Mouse (Mus musculus) testis, adult 2 months (tissue): ENCODE measurements around the gene Bicd1. TPM values are rescaled to one million over a fixed set of nuclear protein-coding genes. Genes with fewer than 3 reads are reported as not detected.

Experiments used
- H3K27ac ChIP-seq: fragments of 200-500 bp; 2 replicates; pipeline ENCODE4 v1.5.1; 2012; ENCODE audit warnings: low read depth, low read length; ENCODE audit not compliant: control insufficient read depth, insufficient read depth
- H3K27me3 ChIP-seq: fragments of 200-500 bp; 2 replicates; pipeline ENCODE4 v1.6.1; 2012; ENCODE audit warnings: mild to moderate bottlenecking, low read length, moderate library complexity; ENCODE audit not compliant: control insufficient read depth, insufficient read depth
- H3K36me3 ChIP-seq: fragments of 200-500 bp; 2 replicates; pipeline ENCODE4 v1.6.1; 2012; ENCODE audit warnings: mild to moderate bottlenecking, low read length; ENCODE audit not compliant: control insufficient read depth, insufficient read depth
- H3K4me1 ChIP-seq: fragments of 200-500 bp; 2 replicates; pipeline ENCODE4 v1.6.1; 2012; ENCODE audit warnings: low read length; ENCODE audit not compliant: control insufficient read depth, insufficient read depth
- H3K4me3 ChIP-seq: fragments of 200-500 bp; 2 replicates; pipeline ENCODE4 v1.5.1; 2012; ENCODE audit warnings: low read depth, mild to moderate bottlenecking, low read length, moderate library complexity, mixed read lengths; ENCODE audit not compliant: control insufficient read depth
- CTCF ChIP-seq: fragments of 200-500 bp; IDR thresholded peaks from 2 replicates; pipeline ENCODE4 v1.5.1; 2012; ENCODE audit warnings: low read depth, mild to moderate bottlenecking, inconsistent platforms, low read length, moderate library complexity; ENCODE audit not compliant: control insufficient read depth, insufficient read depth, insufficient replicate concordance
- POLR2A ChIP-seq: fragments of 200-500 bp; IDR thresholded peaks from 2 replicates; pipeline ENCODE4 v1.6.1; 2012; ENCODE audit warnings: low read depth, mild to moderate bottlenecking, inconsistent platforms, low read length, moderate library complexity; ENCODE audit not compliant: control insufficient read depth
- polyA plus RNA-seq: library from polyadenylated mRNA; depleted of rRNA; stranded (reverse); fragments of >200 nt; gene quantifications from 2 replicates; pipeline ENCODE4 v1.2.3, GENCODE M21; 2012

Bicd1 gene
- polyA plus RNA-seq, 1 experiment, result 1.3 TPM

DNA sequence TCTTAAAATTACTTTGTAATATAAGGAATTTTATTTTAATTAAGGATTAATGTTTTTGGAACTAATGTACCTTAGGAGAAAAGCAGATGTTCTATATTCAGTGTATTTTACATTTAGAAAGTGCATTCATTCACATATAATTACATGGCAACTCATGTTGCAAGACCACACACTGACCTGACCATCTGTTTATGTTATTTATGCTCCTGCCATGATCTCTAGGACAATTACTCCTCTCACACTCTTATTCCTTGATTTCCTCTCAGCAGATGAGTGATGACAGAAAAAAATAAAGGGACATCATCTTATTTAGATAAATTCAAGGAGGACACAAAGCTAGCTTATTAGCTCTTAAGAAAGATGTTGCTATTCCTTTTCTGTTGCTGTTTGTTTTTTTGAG is 9.3 kb upstream of the Bicd1 start:
- no peak overlapping the region for H3K4me3 ChIP-seq
- no peak overlapping the region for H3K27ac ChIP-seq

DNA sequence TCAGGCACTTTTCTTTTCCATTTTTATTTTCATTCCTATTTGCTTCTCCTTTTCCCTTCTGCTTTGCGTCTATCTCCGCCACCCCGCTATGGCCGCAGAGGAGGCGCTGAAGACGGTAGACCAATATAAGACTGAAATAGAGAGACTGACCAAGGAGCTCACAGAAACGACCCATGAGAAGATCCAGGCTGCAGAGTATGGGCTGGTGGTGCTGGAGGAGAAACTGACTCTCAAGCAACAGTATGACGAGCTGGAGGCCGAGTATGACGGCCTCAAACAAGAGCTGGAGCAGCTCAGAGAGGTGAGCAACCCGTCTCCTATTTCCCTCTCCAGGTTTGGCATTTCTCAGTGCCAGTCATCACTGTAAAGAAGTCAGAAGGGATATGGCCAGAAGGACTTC is 655 bp downstream of the Bicd1 start:
- peak overlapping the region; percentile 86 for H3K4me3 ChIP-seq
- H3K36me3 ChIP-seq, result no peaks in the 10 kb centered on the region
- no peak for TF ChIP-seq POLR2A
- TF ChIP-seq CTCF, result no peak
- H3K27ac ChIP-seq, result no peak overlapping the region
- H3K4me1 ChIP-seq, result peaks cover 5% of the 10 kb centered on the region
- no peaks in the 10 kb centered on the region for H3K27me3 ChIP-seq

More for the DNA sequence above, 9.3 kb upstream of the Bicd1 start:
- Histone ChIP-seq H3K36me3 (no peaks in the 10 kb centered on the region), H3K4me1 (no peaks in the 10 kb centered on the region), H3K27me3 (no peaks in the 10 kb centered on the region)
- no peak for TF ChIP-seq POLR2A
- no peak for TF ChIP-seq CTCF

DNA sequence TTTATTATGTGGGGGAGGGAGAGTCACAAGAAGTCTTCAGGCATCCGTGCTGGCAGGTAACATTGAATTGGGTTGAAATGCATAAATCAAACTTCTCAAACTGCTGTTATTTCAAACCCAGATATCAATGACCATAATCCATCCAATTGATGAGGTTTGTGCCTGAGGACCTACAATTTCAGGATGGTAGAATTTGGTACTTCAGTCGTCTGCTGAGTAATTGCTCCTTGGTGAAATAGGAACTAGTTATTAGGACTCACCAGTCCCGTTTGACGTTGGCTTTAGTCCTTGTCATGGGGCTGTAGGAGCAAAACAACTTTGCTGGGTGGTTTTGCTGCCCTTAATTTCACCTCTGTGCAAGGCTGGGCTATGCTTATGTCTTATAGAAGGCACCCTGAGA is 1.2 kb downstream of the Bicd1 start:
- H3K36me3 ChIP-seq, result no peaks in the 10 kb centered on the region
- H3K4me1 ChIP-seq, result peaks cover 5% of the 10 kb centered on the region
- H3K27me3 ChIP-seq, result no peaks in the 10 kb centered on the region
- no peak for TF ChIP-seq POLR2A
- no peak for TF ChIP-seq CTCF
- no peak overlapping the region for H3K4me3 ChIP-seq
- H3K27ac ChIP-seq, result no peak overlapping the region

DNA sequence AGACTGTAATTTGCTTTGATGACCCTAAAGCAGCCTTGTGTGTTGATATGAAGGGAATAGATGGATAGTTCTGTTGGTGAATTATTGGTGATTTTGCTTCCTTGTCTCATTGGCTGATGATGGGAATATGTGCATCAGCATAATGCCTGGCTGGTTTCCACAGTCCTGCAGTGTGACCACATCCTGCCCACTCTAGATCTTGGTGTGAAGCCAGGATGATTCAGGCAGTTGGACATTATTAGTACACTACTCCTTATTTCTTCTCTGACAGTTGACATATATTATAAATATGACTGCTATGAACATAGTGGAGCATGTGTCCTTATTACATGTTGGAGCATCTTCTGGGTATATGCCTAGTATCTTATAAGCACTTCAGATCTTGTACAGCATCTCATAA is 4.6 kb downstream of the Bicd1 start:
- H3K4me1 ChIP-seq, result peaks cover 5% of the 10 kb centered on the region
- H3K4me3 ChIP-seq, result no peak overlapping the region
- H3K27me3 ChIP-seq, result no peaks in the 10 kb centered on the region
- no peaks in the 10 kb centered on the region for H3K36me3 ChIP-seq
- no peak overlapping the region for H3K27ac ChIP-seq
- TF ChIP-seq POLR2A (no peak), CTCF (no peak)

DNA sequence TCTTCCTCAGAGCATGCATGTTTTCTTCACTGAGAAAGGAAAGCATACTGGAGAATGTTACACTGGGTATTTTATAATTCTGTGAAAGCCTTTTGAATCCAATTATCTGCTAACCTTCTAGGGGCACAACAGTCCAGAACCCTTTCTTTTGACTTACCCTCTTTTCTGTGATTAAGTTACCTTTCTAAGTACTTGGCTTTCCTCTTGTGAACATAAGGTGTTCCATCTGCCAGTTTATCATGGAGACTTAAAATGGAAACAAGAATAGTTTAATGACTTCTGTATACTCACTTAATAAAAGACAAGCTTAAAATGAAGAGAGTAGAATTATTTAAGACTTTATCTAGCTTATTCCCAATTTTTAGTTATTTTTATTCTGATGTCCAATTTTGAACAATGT is 16.1 kb downstream of the Bicd1 start:
- H3K36me3 ChIP-seq, result no peaks in the 10 kb centered on the region
- no peak for TF ChIP-seq POLR2A
- no peak for TF ChIP-seq CTCF

DNA sequence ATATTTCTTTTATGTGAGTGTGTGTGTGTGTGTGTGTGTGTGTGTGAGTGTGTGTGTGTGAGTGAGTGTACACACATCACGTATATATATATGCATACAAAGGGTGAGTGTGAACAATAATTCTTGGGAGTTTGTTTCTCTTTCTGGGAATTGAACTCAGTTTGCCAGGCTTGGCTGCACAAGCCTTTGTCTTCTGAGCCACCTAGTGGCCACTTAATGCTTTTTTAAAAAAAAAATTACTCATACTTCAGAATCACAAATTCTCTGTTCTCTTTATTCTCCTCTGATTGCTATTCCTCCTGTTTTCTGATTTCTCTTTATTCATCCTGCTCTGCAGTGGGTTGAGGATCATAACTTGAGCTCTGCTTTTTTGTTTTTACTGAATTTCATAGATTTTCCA is 30.5 kb downstream of the Bicd1 start:
- H3K27me3 ChIP-seq, result no peaks in the 10 kb centered on the region
- H3K36me3 ChIP-seq, result no peaks in the 10 kb centered on the region
- no peak for TF ChIP-seq CTCF
- no peak for TF ChIP-seq POLR2A

More for the DNA sequence above, 16.1 kb downstream of the Bicd1 start:
- H3K27me3 ChIP-seq, result no peaks in the 10 kb centered on the region
- H3K4me3 ChIP-seq, result no peak overlapping the region
- no peak overlapping the region for H3K27ac ChIP-seq
- H3K4me1 ChIP-seq, result no peaks in the 10 kb centered on the region

DNA sequence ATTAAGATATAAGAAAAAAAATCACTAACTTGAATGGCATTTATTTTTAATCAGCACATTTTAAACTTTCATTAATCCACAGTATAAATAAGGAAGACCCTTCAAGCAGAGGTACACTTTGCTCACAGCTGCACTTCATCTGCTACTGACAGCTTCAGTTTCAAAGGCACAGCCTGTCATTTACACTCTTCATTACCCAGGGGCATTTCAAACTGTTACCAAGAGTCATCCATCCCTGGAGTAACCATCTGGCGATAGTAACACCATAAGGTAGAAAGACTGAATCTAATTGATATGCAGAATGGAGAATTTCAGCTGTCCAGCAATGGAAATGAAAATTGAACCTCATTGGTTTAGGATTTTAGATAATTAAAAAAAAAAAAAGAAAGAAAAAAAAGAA is 34.2 kb downstream of the Bicd1 start:
- Histone ChIP-seq H3K4me3 (no peak overlapping the region), H3K4me1 (no peaks in the 10 kb centered on the region; the same call in 1 of the 2 replicates)

More for the DNA sequence above, 30.5 kb downstream of the Bicd1 start:
- H3K4me1 ChIP-seq, result no peaks in the 10 kb centered on the region
- no peak overlapping the region for H3K4me3 ChIP-seq
- H3K27ac ChIP-seq, result no peak overlapping the region

DNA sequence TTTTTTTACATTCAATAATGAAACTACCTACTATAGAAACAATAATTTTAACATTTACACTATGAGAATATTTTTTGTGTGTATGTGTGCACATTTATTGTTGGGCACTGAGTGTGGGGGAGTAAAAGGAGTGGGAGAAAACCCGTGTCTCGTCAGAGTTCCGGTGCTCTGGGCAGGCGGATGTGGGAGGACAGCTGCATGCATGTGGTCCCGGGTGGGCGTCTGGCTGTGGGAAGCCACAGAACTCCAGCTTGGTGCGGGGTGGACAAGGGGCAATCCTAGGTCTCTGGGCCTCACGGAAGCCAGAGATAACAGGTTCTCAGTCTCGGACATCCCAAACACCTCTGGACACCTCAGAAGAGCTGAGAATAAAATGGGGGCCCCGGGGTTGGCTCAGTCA is 37.2 kb downstream of the Bicd1 start:
- Histone ChIP-seq H3K27ac (no peak overlapping the region), H3K4me1 (no peaks in the 10 kb centered on the region; the same call in 1 of the 2 replicates)
- TF ChIP-seq POLR2A (no peak), CTCF (no peak)

More for the DNA sequence above, 34.2 kb downstream of the Bicd1 start:
- no peak overlapping the region for H3K27ac ChIP-seq
- no peaks in the 10 kb centered on the region for H3K36me3 ChIP-seq
- H3K27me3 ChIP-seq, result no peaks in the 10 kb centered on the region
- TF ChIP-seq CTCF (no peak), POLR2A (no peak)

More for the DNA sequence above, 37.2 kb downstream of the Bicd1 start:
- Histone ChIP-seq H3K27me3 (no peaks in the 10 kb centered on the region), H3K36me3 (no peaks in the 10 kb centered on the region), H3K4me3 (no peak overlapping the region)
